Mouse (Mus musculus): ENCODE measurements around the gene Ulk4. TPM values are rescaled to one million over a fixed set of nuclear protein-coding genes. Genes with fewer than 3 reads are reported as not detected.

Ulk4 gene
- polyA plus RNA-seq, 1 experiment = 4.6 TPM

DNA sequence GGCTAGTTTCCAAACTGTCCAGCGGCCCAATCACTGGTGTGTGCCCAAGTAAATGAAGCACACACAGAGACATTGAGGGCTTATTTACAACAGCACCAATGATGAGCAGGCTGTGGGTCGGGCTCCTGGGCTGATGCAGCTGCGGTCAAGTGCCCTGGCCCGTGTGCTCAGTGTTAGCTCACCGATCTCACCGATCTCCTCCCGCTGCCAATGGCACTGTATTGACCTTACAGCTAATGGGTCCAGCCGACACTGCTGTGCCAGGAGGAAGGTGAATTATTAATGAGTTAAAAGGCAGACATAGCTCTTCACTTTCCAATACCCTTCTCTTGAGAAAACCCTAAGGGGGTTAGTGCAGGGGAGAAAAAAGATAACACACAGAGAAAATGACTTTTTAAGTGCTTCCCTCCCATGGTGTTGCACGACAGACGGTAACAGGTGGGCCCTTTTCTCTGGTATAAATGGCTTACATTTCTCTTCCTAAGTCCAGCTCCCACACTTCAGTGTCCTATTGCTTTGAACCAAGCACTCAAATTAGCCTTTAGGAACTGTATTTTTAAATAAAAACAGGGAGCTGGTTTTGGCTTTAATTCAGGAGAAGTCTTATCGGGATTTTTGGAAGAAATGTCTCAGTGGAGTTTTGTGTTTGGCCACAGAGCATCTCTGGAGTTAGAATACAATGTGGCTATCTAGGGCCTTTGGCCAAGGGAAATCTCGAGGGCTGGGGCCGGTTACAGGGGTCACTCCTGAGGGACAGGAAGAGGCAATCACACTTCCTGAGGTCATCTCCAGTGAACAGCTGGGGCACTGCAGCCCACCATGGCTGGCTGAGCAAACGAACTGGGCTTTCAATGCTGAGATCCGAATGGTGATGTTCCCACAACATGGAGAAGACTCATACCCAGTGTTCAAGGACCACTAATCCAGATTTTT lies 282.5 kb downstream of the Ulk4 start:
- H3K4me1 ChIP-seq (ENCODE audit: control insufficient read depth, insufficient read depth, low read length) = no peaks in the 10 kb centered on the region
- TF ChIP-seq POLR2A (IDR thresholded peaks at IDR 0.05; ENCODE audit: low read depth, low read length) (no peak), CTCF (IDR thresholded peaks at IDR 0.05; ENCODE audit: borderline replicate concordance, insufficient read depth, low read length) (no peak)
- no peak overlapping the region for H3K27ac ChIP-seq (ENCODE audit: insufficient read depth, low read length)
- H3K4me3 ChIP-seq (ENCODE audit: insufficient read depth, low read length) = no peak overlapping the region

DNA sequence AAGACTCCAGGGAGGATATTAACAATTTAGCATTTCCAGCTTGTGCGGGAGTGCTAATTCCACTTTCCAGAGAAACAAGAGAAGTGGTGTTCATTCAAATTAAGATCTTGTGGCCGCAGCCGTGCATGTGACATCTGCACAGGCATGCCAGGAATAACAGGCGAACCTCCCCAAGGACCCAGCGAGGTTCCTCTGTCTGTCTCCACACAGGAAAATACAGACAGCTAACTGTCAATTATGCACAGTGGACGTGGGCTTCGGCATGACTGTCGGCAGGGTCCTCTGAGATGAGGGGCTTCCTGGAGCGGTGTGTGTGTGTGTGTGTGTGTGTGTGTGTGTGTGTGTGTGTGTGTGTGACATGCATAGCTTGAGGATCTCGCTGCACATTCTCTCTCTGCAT lies 284.0 kb downstream of the Ulk4 start:
- Histone ChIP-seq H3K27ac (ENCODE audit: insufficient read depth, low read length) (no peak overlapping the region), H3K4me1 (ENCODE audit: control insufficient read depth, insufficient read depth, low read length) (no peaks in the 10 kb centered on the region), H3K4me3 (ENCODE audit: insufficient read depth, low read length) (no peak overlapping the region)
- TF ChIP-seq CTCF (IDR thresholded peaks at IDR 0.05; ENCODE audit: borderline replicate concordance, insufficient read depth, low read length) (no peak), POLR2A (IDR thresholded peaks at IDR 0.05; ENCODE audit: low read depth, low read length) (no peak)

DNA sequence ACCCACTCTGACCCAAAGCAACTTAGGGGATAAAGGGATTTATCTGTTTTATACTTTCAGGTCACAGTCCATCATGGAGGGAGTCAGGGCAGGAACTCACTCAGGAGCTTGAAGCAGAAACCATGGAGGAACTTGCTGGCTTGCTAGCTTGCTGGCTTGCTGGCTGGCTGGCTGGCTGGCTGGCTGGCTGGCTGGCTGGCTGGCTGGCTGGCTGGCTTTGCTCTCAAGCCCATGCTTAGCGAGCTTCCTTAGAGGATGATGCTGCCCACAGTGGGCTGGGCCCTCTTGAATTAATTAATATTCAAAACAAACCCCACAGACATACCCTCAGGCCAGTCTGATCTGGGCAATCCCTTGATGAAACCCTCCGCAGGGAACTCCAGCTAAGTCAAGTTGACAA lies 285.2 kb downstream of the Ulk4 start:
- H3K27ac ChIP-seq (ENCODE audit: insufficient read depth, low read length) = no peak overlapping the region
- TF ChIP-seq CTCF (IDR thresholded peaks at IDR 0.05; ENCODE audit: borderline replicate concordance, insufficient read depth, low read length) (no peak), POLR2A (IDR thresholded peaks at IDR 0.05; ENCODE audit: low read depth, low read length) (no peak)
- no peak overlapping the region for H3K4me3 ChIP-seq (ENCODE audit: insufficient read depth, low read length)
- H3K4me1 ChIP-seq (ENCODE audit: control insufficient read depth, insufficient read depth, low read length) = peaks cover 2% of the 10 kb centered on the region; the same call in 1 of the 2 replicates

- H3K4me3 ChIP-seq (ENCODE audit: insufficient read depth, low read length) = no peak overlapping the region
These were observed 286.9 kb downstream of the Ulk4 start for GRCm38 (mm10) chr9:120989806-120990700.

GRCm38 (mm10) chr9:120988088-120988487 lies 288.9 kb downstream of the Ulk4 start:
- Histone ChIP-seq H3K27ac (ENCODE audit: insufficient read depth, low read length) (no peak overlapping the region), H3K4me1 (ENCODE audit: control insufficient read depth, insufficient read depth, low read length) (peaks cover 2% of the 10 kb centered on the region; the same call in 1 of the 2 replicates), H3K4me3 (ENCODE audit: insufficient read depth, low read length) (no peak overlapping the region)
- TF ChIP-seq CTCF (IDR thresholded peaks at IDR 0.05; ENCODE audit: borderline replicate concordance, insufficient read depth, low read length) (no peak), POLR2A (IDR thresholded peaks at IDR 0.05; ENCODE audit: low read depth, low read length) (no peak)

More at GRCm38 (mm10) chr9:120989806-120990700, 286.9 kb downstream of the Ulk4 start:
- no peak overlapping the region for H3K27ac ChIP-seq (ENCODE audit: insufficient read depth, low read length)
- H3K4me1 ChIP-seq (ENCODE audit: control insufficient read depth, insufficient read depth, low read length) = peaks cover 2% of the 10 kb centered on the region; the same call in 1 of the 2 replicates
- no peak for TF ChIP-seq POLR2A (IDR thresholded peaks at IDR 0.05; ENCODE audit: low read depth, low read length)
- TF ChIP-seq CTCF (IDR thresholded peaks at IDR 0.05; ENCODE audit: borderline replicate concordance, insufficient read depth, low read length) = no peak

DNA sequence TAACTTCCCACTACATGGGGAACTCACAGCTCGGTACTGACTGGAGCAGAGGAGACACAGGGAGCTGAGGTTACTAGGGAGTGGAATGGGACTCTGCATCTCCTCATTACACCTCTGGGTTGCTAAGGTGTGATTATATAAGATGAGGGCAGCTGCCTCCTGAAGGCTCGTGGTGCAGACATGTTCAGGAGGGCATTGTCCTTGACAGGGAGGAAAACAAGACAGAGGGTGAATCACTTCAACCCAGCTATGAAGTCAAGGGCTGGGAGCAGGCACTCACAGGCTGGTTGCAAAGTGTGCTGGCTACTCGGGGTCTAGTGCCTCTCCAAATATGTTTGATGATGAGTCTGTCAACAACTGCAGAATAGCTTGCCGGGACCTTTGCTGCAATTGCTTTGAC lies 290.0 kb downstream of the Ulk4 start:
- Histone ChIP-seq H3K4me3 (ENCODE audit: insufficient read depth, low read length) (no peak overlapping the region), H3K27ac (ENCODE audit: insufficient read depth, low read length) (no peak overlapping the region), H3K4me1 (ENCODE audit: control insufficient read depth, insufficient read depth, low read length) (peaks cover 2% of the 10 kb centered on the region; the same call in 1 of the 2 replicates)
- no peak for TF ChIP-seq POLR2A (IDR thresholded peaks at IDR 0.05; ENCODE audit: low read depth, low read length)
- TF ChIP-seq CTCF (IDR thresholded peaks at IDR 0.05; ENCODE audit: borderline replicate concordance, insufficient read depth, low read length) = no peak

DNA sequence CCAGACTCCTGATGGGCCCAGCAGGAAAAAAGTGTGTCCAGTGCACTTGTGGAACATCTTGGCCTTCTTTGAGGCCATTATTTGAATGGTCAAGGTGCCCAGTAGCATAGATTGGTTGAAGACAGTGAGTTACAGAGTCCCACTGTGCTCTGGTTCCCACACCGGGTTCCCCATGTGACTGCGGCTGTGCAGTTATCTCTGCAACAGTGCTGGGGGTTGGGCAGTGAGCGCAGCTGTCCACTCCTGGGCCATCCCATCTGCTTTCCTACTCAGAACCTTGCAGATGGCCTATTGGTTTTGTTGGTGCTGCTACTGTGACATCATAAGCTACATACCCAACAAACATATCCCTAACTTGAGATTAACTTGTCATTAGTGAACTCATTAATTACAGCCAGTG lies 290.7 kb downstream of the Ulk4 start:
- no peak overlapping the region for H3K27ac ChIP-seq (ENCODE audit: insufficient read depth, low read length)
- TF ChIP-seq CTCF (IDR thresholded peaks at IDR 0.05; ENCODE audit: borderline replicate concordance, insufficient read depth, low read length) (no peak), POLR2A (IDR thresholded peaks at IDR 0.05; ENCODE audit: low read depth, low read length) (no peak)
- peaks cover 2% of the 10 kb centered on the region; the same call in 1 of the 2 replicates for H3K4me1 ChIP-seq (ENCODE audit: control insufficient read depth, insufficient read depth, low read length)
- H3K4me3 ChIP-seq (ENCODE audit: insufficient read depth, low read length) = no peak overlapping the region

- no peak overlapping the region for H3K4me3 ChIP-seq (ENCODE audit: insufficient read depth, low read length)
- H3K4me1 ChIP-seq (ENCODE audit: control insufficient read depth, insufficient read depth, low read length) = peaks cover 2% of the 10 kb centered on the region; the same call in 1 of the 2 replicates
These were observed 291.5 kb downstream of the Ulk4 start for GRCm38 (mm10) chr9:120985524-120985923.

GRCm38 (mm10) chr9:120985009-120985408 lies 292.0 kb downstream of the Ulk4 start:
- TF ChIP-seq CTCF (IDR thresholded peaks at IDR 0.05; ENCODE audit: borderline replicate concordance, insufficient read depth, low read length) (no peak), POLR2A (IDR thresholded peaks at IDR 0.05; ENCODE audit: low read depth, low read length) (no peak)
- H3K4me1 ChIP-seq (ENCODE audit: control insufficient read depth, insufficient read depth, low read length) = peaks cover 2% of the 10 kb centered on the region; the same call in 1 of the 2 replicates
- H3K27ac ChIP-seq (ENCODE audit: insufficient read depth, low read length) = no peak overlapping the region
- H3K4me3 ChIP-seq (ENCODE audit: insufficient read depth, low read length) = no peak overlapping the region

More at GRCm38 (mm10) chr9:120985524-120985923, 291.5 kb downstream of the Ulk4 start:
- no peak for TF ChIP-seq CTCF (IDR thresholded peaks at IDR 0.05; ENCODE audit: borderline replicate concordance, insufficient read depth, low read length)
- TF ChIP-seq POLR2A (IDR thresholded peaks at IDR 0.05; ENCODE audit: low read depth, low read length) = no peak
- H3K27ac ChIP-seq (ENCODE audit: insufficient read depth, low read length) = no peak overlapping the region
